Mouse (Mus musculus) adrenal gland, adult 18-20 months (tissue): ENCODE measurements around the gene 5830473C10Rik. TPM values are rescaled to one million over a fixed set of nuclear protein-coding genes. Genes with fewer than 3 reads are reported as not detected.

Experiments
- DNase-seq, 2 experiments: peaks; one replicate each; pipeline ENCODE4 v3.0.0; 2021 to 2022; ENCODE audit warnings: low spot score in 2 of 2
- long read RNA-seq, 2 experiments: library from polyadenylated mRNA; stranded (forward); transcript quantifications; one replicate each; pipeline ENCODE4 v2.0.0; 2021
- total RNA-seq, 2 experiments: library from RNA; stranded (reverse); gene quantifications; 1 replicate in 1 of 2; 2 replicates in 1 of 2; pipeline ENCODE4 v1.2.3; 2021

Gene 5830473C10Rik
- not detected for total RNA-seq
- long read RNA-seq, experiment 1: 0 reads
- long read RNA-seq, experiment 2: 0 reads

DNA sequence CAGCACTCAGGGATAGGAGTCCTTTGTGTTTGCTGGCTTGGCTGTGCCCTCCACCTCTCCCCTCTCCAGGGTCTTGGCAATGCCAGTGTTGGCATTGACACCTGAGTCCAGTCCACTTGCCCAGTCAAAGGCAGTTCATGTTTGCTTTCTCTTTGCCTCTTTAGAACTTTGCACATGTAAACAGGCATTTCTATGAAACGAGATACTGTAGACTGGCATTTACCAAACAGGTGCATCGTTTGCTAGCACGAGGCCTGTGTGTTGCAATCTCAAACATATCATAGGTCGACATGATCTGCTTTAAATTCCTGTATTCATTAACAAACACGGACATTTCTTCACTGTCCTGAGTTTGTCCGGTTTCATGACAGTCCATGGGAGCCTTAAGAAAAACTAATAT, at the start of gene 5830473C10Rik:
Gene 5830473C10Rik (plus strand): TSS at position 365 of the 400 bp plus-strand sequence.
- DNase-seq: no peak

DNA sequence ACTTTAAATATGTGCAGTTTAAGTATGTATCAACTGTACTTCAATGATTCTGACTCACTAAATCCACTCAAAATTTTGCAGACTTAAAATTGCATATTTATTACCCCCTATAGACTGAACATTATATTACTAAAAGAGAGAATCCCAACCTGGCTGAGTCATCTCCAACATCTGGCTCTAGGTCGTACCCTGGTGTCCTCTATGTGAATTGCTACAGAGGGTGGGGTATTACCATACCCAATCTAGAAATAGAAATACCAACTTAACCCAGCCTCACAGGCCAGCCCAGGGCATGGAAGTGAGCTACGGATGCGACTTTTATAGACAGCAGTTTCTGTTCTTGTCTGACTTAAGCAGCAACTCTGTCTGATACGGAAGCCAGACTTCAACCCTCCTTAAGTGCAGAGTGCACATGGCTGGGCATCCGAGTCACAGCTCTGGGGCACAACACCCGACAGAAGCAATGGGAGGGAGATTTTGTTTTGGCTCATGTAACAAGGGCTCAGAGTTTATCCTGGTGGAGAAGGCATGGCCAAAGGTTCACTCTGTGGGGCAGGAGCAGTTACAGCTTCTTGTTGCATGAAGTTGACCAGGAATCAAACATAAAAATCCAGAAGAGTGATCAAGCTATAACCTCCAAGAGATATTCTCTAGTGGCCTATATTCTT, 48.5 kb upstream of the 5830473C10Rik start:
- no peak for DNase-seq

DNA sequence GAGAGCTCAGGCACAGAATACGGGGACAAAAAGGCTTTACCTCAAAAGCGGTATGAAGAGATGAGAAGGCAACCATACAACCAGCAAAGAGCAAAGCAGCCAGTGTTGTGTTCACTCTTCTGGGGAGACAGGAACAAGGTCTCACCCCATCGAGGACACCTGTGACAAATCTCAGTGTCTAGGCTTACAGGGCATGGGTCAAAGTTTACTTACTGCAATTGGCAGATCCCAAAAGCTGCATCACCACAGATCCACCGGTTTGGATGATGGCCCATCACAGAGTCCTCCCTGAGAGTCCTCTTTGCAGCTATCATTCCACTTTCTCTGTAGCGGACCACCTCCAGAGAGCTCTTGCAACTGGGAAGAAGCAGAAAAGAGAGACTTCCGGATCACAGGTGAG, 45.3 kb upstream of the 5830473C10Rik start:
- DNase-seq: no peak

DNA sequence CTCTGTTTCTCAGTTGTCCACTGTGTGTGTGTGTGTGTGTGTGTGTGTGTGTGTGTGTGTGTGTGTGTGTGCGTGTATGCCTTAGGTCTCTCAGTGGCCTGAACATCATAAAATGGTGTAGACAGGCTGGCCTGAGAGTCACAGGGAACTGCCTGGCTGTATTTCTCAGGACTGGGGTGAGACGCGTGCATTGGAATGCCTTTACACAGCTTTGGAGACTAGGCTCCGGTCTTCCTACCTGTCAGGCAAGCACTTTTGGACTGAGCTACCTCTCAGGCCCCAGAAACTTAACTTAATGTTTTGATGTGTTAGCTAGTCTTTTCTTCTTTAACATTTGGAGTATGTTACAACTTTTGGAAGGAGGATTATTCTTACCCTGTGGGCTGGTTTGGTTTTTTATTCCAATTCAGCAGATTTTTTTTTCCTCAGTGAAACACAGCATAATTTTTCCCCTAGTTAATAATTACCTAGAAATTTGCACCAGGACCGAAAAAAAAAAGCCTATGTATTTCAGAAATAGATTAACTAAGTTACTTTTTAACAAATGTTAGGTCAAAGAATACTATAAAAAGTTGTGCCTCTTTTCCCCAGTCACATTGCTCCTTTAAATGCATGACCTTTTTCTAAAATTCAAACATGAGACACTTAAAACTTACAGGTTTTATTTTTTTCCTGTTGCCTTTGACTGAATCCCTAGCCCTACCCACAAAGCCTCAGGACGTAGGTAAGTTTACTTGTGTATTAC, 42.4 kb upstream of the 5830473C10Rik start, which contains the start of gene Afm:
Gene Afm (plus strand): TSS at position 577 of the 745 bp plus-strand sequence.
- DNase-seq: no peak

DNA sequence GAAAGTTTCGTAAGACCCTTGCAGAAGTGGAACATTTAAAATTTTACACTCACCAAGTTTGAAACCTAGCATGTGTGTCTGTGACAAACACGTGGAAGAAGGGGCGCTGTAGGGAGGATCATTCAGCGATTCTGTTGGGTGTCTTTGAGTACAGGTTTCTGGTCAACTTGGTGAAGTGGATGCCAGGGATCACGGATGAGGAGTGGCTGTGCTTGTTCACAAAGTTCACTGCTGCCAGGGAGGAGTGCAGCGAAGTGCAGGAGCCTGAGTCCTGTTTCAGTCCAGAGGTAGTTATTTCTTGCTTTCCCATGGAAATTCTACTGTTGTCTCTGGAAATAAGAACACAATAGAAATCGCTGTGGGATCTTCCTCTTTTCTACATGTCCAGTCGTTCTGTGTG, 9.7 kb upstream of the 5830473C10Rik start:
- DNase-seq: no peak

DNA sequence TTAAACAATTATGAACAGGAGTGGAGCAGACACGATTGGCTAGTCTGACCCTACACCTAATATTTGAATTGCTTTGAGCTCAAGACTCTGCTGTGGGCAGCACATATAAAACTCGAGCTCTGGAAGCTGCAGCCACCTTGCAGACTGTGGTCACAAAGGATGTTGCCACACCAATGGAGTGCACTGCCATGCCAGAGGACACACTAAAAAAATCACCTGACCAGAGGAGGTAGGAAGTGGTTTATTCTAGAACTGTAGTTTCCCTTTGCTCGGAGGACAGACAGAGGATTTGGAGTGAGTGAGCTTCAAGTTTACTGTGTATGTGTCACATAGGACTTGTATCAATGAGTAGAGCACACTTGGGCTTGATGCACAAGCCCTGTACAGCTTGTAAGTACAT, 4.9 kb upstream of the 5830473C10Rik start:
- DNase-seq: no peak

DNA sequence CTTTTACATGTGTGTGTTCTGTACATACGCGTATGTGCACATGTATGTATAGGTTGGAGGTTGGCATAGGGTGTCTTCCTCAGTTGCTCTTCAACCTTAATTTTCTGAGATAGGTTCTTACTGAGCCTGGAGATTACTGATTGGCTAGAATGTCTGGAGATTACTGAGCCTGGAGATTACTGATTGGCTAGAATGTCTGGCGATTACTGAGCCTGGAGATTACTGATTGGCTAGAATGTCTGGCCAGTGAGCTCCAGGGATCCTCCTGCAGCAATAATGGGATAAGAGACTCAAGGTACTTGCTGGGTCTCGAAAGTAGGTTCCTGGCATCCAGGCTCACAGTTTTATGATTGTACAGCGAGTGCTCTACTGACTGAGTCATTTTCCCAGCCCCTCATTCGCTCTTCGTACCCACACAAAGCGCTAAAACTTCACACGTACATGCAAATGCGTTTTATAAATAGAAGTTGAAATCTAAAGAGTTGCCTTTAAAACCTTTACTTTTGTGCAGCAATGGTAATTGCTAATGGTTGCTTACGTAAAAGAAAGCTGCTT, 891 bp downstream of the 5830473C10Rik start:
- no peak for DNase-seq

DNA sequence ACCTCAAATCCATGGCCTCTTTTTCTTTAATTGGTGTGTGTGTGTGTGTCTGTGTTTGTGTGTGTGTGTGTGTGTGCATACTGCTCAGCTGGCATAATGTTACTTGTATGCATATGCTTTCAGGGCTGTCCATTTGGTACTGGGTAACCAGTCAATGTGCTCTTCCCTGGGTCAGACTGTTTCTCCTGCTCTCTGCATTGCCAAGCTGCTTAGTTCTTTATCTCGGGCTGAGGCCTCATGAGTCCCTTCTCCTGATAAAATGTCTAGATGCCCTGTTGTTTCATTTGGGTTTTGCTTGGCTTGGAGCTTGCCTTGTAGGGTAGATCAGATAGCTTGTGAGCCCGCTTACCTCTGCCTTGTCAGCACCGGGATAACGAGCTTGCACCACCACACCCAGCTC, 2.0 kb downstream of the 5830473C10Rik start:
- DNase-seq: no peak

DNA sequence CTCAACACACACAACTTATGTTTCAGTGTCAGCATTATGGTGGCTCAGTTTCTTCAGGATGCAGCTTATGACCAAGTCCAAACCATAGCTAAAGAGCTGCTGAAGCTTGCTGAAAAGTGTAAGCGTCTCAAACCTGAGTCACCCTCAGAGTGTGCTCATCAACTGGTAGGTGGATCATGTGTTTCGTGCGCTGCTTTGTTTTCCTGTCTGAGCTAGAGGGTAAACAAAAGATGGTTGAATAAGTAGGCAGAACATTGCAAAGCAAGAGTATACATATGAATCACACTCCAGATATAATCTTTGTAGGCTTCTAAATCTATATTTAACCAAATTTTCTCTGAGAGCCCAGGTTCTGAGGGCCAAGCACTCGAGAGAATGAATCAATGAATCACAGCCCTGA, 3.3 kb downstream of the 5830473C10Rik start:
- no peak for DNase-seq

DNA sequence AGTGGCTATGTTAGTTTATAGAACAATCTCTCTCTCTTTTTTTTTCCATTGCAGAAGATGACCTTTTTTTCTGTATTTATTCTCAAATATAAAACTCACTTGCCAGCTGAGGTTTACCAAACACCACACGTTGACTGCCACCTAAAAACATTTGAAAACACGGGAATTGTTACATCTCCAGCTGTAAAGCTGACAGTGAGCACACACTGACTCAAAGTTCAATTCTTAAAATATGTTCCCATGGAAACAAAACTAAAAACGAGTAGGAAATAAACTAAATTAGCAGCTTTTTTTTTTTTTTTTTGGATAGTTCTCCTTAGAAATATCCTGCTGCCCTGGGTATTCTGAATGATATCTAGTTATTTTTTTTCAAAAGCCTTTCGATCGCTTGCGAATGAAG, 4.3 kb downstream of the 5830473C10Rik start:
- DNase-seq: no peak

DNA sequence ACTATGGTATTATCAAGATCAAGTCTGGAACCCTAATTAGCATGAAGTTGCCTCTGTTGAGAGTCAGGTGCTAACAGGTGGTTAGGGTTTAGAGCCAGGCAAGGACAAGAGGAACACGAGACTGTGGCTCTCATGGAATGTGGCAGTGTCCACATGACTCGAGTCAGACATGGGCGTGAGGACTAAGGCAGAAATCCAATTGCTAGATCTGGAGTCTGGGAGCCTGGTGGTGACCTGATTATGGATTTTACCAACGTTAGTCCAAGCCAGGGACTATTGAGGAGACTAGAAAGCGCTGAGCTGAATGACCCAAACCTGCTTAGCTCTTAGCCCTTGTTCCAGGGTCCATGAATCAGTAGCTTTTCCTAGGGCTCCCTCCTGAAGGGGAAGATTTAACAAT, 6.9 kb downstream of the 5830473C10Rik start:
- DNase-seq: no peak

DNA sequence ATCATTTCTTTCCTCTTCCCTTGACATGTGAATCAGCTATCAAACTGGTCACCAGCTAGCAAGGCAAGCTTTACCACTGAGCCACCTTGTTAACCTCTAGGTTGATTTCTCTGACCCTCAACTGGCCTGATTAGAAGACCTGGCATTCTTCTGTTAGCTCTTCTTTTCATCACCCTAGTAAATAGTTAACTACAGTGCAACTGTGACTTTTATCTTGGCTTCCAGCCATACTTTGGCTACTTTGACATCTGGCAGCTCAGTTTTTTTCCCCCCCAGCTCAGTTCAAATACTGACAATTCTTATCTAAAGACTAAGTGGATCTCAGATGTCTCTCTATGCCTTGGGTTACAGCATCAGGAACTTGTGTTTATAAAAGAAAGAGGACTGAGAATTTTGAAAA, 7.4 kb downstream of the 5830473C10Rik start:
- DNase-seq: no peak

DNA sequence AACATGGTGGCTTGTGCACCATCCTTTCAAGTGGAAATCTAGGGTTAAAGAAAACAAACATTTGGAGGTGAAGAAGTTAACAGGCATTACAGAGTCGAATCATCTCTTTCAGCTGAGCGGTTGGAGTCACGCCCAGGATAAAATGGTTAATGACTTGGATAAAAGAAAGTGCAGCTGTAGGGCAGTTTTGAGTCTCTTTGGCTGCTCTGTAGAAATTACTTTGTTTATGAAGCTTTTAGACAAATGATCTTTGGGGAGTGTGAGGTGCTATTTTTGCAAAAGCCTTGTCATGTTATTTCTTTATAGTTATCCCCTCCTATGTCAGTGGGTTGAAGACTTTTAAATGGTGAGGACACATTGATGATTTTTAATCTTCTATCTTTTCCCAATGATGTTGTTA, 10.3 kb downstream of the 5830473C10Rik start:
- no peak for DNase-seq

DNA sequence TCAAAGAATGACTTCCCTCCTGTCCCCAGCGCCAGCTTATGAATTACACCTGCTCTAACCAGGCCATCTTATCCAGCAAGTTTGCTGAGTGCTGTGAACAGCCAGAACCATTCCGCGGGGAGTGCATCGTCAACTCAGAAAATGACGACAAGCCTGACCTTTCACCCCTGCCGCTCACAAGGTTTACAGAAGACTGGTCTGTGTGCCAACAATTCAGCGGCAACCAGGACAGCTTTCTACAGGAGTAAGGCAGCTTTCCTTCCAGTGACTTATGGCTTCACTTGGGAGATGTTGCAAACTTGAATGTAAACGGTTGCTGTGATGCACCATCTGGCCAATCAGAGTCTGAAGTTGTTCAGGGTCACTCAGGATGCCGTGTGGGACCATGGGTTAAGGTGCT, 16.8 kb downstream of the 5830473C10Rik start:
- DNase-seq: no peak

DNA sequence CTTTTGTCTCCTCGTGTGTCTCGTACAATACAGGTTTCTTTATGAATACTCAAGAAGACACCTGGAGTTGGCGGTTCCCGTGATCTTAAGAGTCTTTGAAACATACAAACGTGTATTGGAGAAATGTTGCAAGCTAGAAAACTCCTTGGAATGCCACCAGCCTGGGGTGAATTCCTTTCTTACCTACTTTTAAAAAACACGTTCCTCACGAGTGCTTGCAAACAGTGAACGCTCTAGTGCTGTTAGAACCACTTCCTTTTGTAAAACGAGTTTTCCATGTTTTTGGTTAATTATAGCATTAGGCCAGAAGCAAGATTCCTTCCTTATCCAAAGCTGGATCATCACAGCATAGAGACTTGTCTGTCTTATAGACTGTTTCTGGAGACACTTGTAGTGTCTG, 18.6 kb downstream of the 5830473C10Rik start:
- no peak for DNase-seq

DNA sequence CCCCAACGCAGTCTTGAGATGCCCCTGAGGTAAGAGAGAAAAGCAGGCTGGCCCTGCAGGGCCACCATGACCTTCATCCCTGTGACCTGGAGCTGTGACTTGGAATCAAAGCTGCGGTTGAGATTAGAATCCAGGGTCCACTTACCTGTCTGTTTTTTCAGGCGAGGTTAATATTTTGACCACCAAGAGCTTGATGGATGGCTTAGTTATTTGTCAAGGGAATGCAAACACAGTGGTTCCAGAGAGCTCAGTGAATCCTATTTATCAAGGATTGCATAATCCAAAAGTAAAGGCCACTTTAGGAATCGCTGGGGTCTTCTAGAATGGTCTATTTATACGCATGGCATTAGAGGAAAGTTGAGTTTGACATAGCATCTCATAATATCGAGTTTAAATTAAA, 21.3 kb downstream of the 5830473C10Rik start:
- DNase-seq: no peak

DNA sequence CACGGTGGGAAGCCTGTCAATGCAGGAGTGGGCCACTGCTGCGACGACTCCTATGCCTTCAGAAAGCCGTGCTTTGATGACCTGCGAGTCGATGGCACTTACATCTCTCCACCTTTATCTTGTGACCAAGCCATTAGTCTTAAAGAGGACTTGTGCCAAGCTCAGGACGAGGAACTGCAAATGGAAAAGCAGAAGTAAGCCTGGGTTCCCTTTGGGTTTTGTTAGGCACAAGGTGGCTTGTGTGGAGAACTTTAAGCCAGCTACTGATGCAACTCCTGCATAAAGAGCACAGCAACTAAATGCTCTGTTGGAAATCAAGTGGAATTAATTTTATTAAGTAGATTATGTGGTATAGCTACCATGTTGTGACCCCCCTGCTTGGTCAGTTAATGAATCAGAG, 23.9 kb downstream of the 5830473C10Rik start:
- no peak for DNase-seq

DNA sequence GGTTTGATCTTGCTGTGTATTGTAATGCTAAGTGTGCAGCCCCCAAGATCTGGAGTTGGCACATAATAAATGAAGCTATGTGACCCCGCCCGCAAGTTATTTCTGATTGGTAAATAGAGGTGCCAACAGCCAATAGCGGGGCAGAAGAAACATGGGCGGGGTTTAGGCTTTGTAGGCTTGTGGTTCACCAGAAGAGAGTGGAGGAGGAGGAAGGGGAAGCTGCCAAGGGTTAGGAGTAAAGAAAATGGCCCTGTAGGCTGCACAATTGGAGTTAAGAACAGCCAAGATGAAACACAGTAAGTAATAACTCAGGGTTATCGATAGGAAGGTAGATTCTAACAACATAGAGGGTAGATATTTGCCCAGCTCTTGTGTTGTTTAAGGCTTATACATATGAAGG, 25.6 kb downstream of the 5830473C10Rik start:
- no peak for DNase-seq

DNA sequence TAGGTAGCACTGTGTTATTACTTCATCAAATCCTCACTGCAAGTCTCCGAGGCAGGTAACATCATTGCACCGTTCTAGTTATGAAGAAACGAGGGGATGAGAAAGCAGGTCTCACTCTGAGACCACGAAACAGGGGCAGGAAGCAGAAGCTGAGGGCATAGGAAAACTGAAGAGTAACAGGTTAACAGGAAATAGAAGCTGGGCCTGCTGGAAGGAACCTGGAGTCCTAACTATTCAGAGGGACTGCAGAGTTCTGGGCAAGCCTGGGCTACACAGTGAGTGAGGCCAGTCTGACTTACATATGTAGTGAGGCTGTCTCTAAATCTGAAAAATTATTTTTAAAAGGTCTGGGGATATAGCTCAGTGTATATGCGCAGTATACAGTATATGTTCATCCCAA, 27.2 kb downstream of the 5830473C10Rik start:
- DNase-seq: no peak

DNA sequence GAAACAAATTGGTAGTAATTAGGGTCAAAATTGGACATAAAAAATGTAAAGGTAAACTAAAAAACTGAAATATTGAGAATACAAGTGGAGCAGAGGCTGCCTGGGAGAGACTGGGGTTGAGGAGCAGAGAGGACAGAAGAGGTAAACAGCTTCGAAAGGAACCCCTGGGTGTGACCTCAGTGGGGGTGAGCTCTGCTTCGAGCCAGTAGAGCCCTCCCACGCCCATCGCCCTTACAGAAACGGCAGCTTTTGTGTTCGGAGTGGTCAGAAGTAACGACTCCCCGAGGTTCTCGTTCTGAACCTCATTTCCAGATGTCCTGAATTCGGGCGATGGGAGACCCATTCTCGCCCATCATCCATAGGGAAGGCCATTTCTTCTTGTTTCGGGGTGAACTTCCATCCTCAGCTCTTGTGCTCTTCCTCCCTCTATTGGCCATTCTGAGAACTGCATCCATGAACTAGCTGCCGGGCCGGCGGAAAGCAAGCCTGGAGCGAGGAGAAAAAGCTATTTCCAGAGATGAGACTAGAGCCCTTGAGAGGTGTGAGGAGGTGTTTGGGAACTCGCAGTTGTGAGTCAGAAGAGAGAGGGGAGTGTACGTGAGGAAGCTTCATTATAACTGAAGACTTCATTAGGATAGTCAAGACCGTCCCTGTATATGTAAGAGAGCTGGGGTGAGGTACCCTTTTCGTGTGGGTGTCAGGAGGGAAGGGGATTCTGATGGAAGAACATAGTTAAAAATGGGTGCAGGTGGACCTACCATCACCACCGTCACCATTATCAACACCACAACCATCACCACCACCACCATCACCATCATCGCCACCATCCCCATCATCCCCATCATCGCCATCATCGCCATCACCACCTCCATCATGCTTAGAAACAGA, 28.0 kb downstream of the 5830473C10Rik start:
- peak; percentile 48 to 53 for DNase-seq

DNA sequence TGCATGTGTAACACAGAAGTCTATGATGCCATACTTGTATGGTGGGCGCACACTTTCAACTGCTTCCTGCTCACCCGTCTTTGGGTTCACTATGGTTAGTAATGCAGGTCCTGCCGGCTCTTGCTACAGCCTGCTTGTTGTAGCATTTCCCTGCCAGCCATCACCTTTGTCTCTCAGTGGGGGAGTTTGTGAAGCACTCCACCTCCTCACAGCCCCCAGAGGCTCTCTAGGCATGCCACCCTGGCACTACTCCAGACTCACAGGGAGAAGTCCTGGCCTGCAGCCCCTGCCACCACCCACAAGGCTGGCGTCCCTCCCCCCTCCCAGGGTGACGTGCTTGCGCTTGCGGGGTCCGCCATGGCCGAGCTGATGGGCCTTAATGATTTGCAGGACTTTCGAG, 29.8 kb downstream of the 5830473C10Rik start:
- no peak for DNase-seq
